Mouse (Mus musculus) G1E (cell line): Measurements from ENCODE around the gene Psg17.

ENCODE experiments used
- CTCF ChIP-seq: IDR thresholded peaks from 2 replicates; pipeline ENCODE4 v1.5.1; 2012; ENCODE audit warnings: low read depth, low read length, inconsistent platforms, mixed read lengths
- GATA2 ChIP-seq: IDR thresholded peaks from 2 replicates; pipeline ENCODE4 v1.6.1; 2012; ENCODE audit warnings: low read depth, low read length, inconsistent platforms, borderline replicate concordance
- POLR2AphosphoS5 ChIP-seq: IDR thresholded peaks from 2 replicates; pipeline ENCODE4 v1.6.1; 2012; ENCODE audit warnings: low read depth, low read length, inconsistent platforms; ENCODE audit not compliant: insufficient replicate concordance
- TAL1 ChIP-seq: conservative IDR thresholded peaks from 2 replicates; pipeline ENCODE4 v1.6.1; 2012; ENCODE audit warnings: low read depth, low read length, inconsistent platforms, mixed read lengths

GRCm38 (mm10) chr7:18818301-18818700, 3.1 kb downstream of the Psg17 start:
- TF ChIP-seq TAL1 (no peak), CTCF (no peak), POLR2AphosphoS5 (no peak), GATA2 (no peak)
